Mouse (Mus musculus) neural tube, embryonic 11.5 days (tissue): ENCODE data around the gene Snrpd2. TPM values are rescaled to one million over a fixed set of nuclear protein-coding genes. Genes with fewer than 3 reads are reported as not detected.

Experiments
- ATAC-seq: fragments of 200-750 bp; cut with Nextera tagmentation; 2 replicates; pipeline ENCODE4 v1.8.0; 2017; ENCODE audit warnings: moderate number of reproducible peaks, mild to moderate bottlenecking, moderate TSS enrichment, moderate library complexity; ENCODE audit not compliant: insufficient read depth, low FRiP score, low TSS enrichment
- DNase-seq: peaks from one replicate; pipeline ENCODE4 v3.0.0-alpha.2; 2015; ENCODE audit warnings: low spot score
- H3K27ac ChIP-seq: fragments of 300-500 bp; sonication (generic); 2 replicates; pipeline ENCODE4 v1.5.1; 2014; ENCODE audit warnings: low read depth, mild to moderate bottlenecking, low read length
- H3K27me3 ChIP-seq: fragments of 300-500 bp; sonication (generic); 2 replicates; pipeline ENCODE4 v1.6.1; 2014; ENCODE audit warnings: mild to moderate bottlenecking, low read length, mixed read lengths; ENCODE audit not compliant: control insufficient read depth, insufficient read depth
- H3K36me3 ChIP-seq: fragments of 300-500 bp; sonication (generic); 2 replicates; pipeline ENCODE4 v1.6.1; 2014; ENCODE audit warnings: mild to moderate bottlenecking, low read length, moderate library complexity, mixed read lengths; ENCODE audit not compliant: control insufficient read depth, insufficient read depth
- H3K4me1 ChIP-seq: fragments of 300-500 bp; sonication (generic); 2 replicates; pipeline ENCODE4 v1.6.1; 2014; ENCODE audit warnings: low read length, mixed read lengths; ENCODE audit not compliant: control insufficient read depth, insufficient read depth
- H3K4me2 ChIP-seq: fragments of 300-500 bp; sonication (generic); 2 replicates; pipeline ENCODE4 v1.6.1; 2014; ENCODE audit warnings: low read depth, mild to moderate bottlenecking, moderate library complexity
- H3K4me3 ChIP-seq: fragments of 300-500 bp; sonication (generic); 2 replicates; pipeline ENCODE4 v1.5.1; 2014; ENCODE audit warnings: low read depth, low read length
- H3K9ac ChIP-seq: fragments of 300-500 bp; sonication (generic); 2 replicates; pipeline ENCODE4 v1.6.1; 2014; ENCODE audit warnings: mild to moderate bottlenecking, low read length
- H3K9me3 ChIP-seq: fragments of 300-500 bp; sonication (generic); 2 replicates; pipeline ENCODE4 v1.6.1; 2016; ENCODE audit warnings: low read length; ENCODE audit not compliant: control insufficient read depth
- WGBS: fragments of 180-500 bp; shearing (Covaris S2); extraction: QIAGEN DNeasy Blood & Tissue Kit; methylation state at CpG from one replicate; pipeline ENCODE4 v1.1.7; 2014; 5-methylcytosine and 5-hydroxymethylcytosine counted together
- polyA plus RNA-seq: library from polyadenylated mRNA; unstranded; fragments of >200 nt; fragmentation: Nextera tagmentation; extraction: Ambion mirVana; gene quantifications from 2 replicates; pipeline ENCODE4 v1.2.1, GENCODE M21; 2014

The Snrpd2 gene
- polyA plus RNA-seq, 1 experiment from 2014 or later, result 148 TPM

DNA sequence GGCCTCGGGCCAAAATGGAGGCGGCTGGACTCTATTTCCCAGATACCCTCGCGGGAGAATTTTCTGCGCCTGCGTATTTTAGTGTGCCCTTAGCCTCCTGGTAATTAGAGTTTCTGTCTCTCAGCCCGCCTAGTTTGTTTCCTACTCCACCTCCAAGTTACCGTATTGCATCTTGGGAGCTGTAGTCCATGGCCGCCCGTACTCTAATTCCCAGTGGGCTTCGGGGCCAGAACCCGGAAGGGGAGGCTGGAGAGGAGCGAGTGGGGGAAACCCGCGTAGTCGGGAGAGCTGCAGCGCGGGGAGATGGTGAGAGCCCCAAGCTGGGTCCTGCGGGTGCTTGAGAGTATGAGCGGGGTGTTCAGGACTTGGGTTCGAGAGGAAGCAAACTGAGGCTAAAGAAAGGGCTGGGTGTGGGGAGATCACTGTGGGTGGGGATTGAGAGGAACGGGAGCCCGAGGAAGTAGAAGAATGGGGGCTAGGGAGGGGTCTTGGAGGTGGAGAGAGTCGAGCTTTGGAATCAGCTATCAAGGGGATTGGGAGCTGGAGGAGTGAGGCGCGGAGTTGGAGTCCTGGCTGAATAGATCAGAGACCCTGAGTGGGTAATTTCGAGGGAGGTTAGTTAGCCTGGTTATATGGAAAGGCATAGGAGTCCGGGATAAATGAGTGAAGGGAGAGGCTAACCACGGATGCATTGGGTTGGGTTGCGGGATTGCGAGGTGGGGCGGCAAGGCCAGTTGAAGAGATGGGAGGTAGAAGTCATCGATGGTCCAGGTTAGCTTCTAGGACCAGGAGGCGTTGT, 29.7 kb upstream of the Snrpd2 start, which contains the start of gene Fbxo46:
Gene Fbxo46, plus strand, starts transcription at position 229 of the 799 bp plus-strand sequence.
- peak; percentile 92 for ATAC-seq
- Histone ChIP-seq H3K4me1 (peaks cover 6% of the 10 kb centered on the region), H3K4me2 (peak within 1 kb of the TSS; percentile 78), H3K9me3 (no peaks in the 10 kb centered on the region; the same call in 1 of the 2 replicates), H3K27ac (no peak within 1 kb of the TSS), H3K27me3 (peaks cover 2% of the 10 kb centered on the region; the same call in 1 of the 2 replicates), H3K36me3 (no peaks in the 10 kb centered on the region), H3K4me3 (peak within 1 kb of the TSS; percentile 73), H3K9ac (peak within 1 kb of the TSS; percentile 69)
- DNase-seq, result peak; percentile 92
- WGBS, result 2% methylated on average over 34 of the region's 34 CpGs

- Histone ChIP-seq H3K4me2 (no peak overlapping the region), H3K4me1 (peaks cover 6% of the 10 kb centered on the region), H3K9me3 (no peaks in the 10 kb centered on the region; the same call in 1 of the 2 replicates), H3K27me3 (peaks cover 2% of the 10 kb centered on the region; the same call in 1 of the 2 replicates), H3K9ac (no peak overlapping the region), H3K36me3 (no peaks in the 10 kb centered on the region), H3K27ac (no peak overlapping the region), H3K4me3 (no peak overlapping the region)
- no peak for DNase-seq
- ATAC-seq, result no peak
- 95% methylated on average over 4 of the region's 4 CpGs for WGBS
These were observed 27.8 kb upstream of the Snrpd2 start for GRCm38 (mm10) chr7:19121686-19122085.

GRCm38 (mm10) chr7:19124713-19125112, 24.8 kb upstream of the Snrpd2 start:
- 94% methylated on average over 6 of the region's 6 CpGs for WGBS
- H3K27ac ChIP-seq, result no peak overlapping the region
- H3K9ac ChIP-seq, result no peak overlapping the region

GRCm38 (mm10) chr7:19127744-19128143, 21.8 kb upstream of the Snrpd2 start:
- ATAC-seq (no peak), DNase-seq (no peak)
- Histone ChIP-seq H3K9me3 (no peaks in the 10 kb centered on the region), H3K9ac (no peak overlapping the region), H3K4me3 (no peak overlapping the region), H3K4me2 (no peak overlapping the region), H3K4me1 (0 out of 2 replicates have a peak, but pooled peaks cover 3% of the 10 kb centered on the region), H3K36me3 (0 out of 2 replicates have a peak, but pooled peaks cover 2% of the 10 kb centered on the region), H3K27me3 (no peaks in the 10 kb centered on the region), H3K27ac (no peak overlapping the region)
- WGBS, result 91% methylated on average over 5 of the region's 5 CpGs

More at GRCm38 (mm10) chr7:19124713-19125112, 24.8 kb upstream of the Snrpd2 start:
- Histone ChIP-seq H3K9me3 (no peaks in the 10 kb centered on the region), H3K27me3 (no peaks in the 10 kb centered on the region), H3K4me3 (no peak overlapping the region), H3K4me2 (no peak overlapping the region), H3K4me1 (peaks cover 6% of the 10 kb centered on the region), H3K36me3 (0 out of 2 replicates have a peak, but pooled peaks cover 2% of the 10 kb centered on the region)
- no peak for ATAC-seq
- no peak for DNase-seq

GRCm38 (mm10) chr7:19129396-19129795, 20.1 kb upstream of the Snrpd2 start:
- 0 out of 2 replicates have a peak, but pooled peaks cover 3% of the 10 kb centered on the region for H3K4me1 ChIP-seq
- no peaks in the 10 kb centered on the region for H3K27me3 ChIP-seq
- no peak overlapping the region for H3K4me2 ChIP-seq
- DNase-seq, result no peak
- ATAC-seq, result no peak
- H3K9ac ChIP-seq, result no peak overlapping the region
- H3K36me3 ChIP-seq, result 0 out of 2 replicates have a peak, but pooled peaks cover 2% of the 10 kb centered on the region
- 96% methylated on average over 5 of the region's 5 CpGs for WGBS
- no peaks in the 10 kb centered on the region for H3K9me3 ChIP-seq
- H3K4me3 ChIP-seq, result no peak overlapping the region
- H3K27ac ChIP-seq, result no peak overlapping the region

DNA sequence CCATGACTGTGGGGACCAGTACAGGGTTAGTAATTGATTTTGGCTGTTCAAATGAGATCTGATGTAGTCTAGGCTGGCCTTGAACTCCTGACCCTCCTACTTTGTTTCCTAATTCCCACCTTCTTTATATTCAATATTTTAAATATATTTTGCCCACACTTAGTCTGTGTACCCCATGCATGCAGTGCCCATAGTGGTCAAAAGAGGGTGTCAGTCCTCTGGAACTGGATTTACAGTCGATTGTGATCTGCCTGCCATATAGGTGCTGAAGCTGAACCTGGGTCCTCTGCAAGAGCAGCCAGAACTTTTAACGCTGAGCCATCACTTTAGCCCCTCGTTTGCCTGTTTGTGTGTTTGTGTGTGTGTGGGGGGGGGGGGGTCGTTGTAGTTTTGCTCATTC, 18.9 kb upstream of the Snrpd2 start:
- H3K9me3 ChIP-seq, result no peaks in the 10 kb centered on the region
- H3K4me1 ChIP-seq, result 0 out of 2 replicates have a peak, but pooled peaks cover 3% of the 10 kb centered on the region
- DNase-seq, result no peak
- peak overlapping the region; percentile 57 for H3K4me2 ChIP-seq
- no peak overlapping the region; the same call in none of the 2 replicates for H3K9ac ChIP-seq
- ATAC-seq, result no peak
- WGBS, result 36% methylated on average over 4 of the region's 4 CpGs
- peak overlapping the region; percentile 27; the same call in 1 of the 2 replicates for H3K4me3 ChIP-seq
- peak overlapping the region; percentile 77 for H3K27ac ChIP-seq
- H3K27me3 ChIP-seq, result no peaks in the 10 kb centered on the region
- 0 out of 2 replicates have a peak, but pooled peaks cover 2% of the 10 kb centered on the region for H3K36me3 ChIP-seq

GRCm38 (mm10) chr7:19131324-19131848, 18.1 kb upstream of the Snrpd2 start:
- H3K4me2 ChIP-seq, result peak overlapping the region; percentile 57
- peaks cover 5% of the 10 kb centered on the region; the same call in 1 of the 2 replicates for H3K36me3 ChIP-seq
- H3K4me1 ChIP-seq, result 0 out of 2 replicates have a peak, but pooled peaks cover 3% of the 10 kb centered on the region
- peak overlapping the region; percentile 33 for H3K4me3 ChIP-seq
- ATAC-seq (peak; percentile 98), DNase-seq (peak; percentile 99)
- H3K9me3 ChIP-seq, result no peaks in the 10 kb centered on the region
- peak overlapping the region; percentile 52 for H3K9ac ChIP-seq
- H3K27ac ChIP-seq, result peak overlapping the region; percentile 77
- H3K27me3 ChIP-seq, result no peaks in the 10 kb centered on the region
- WGBS, result under 1% methylated on average over 39 of the region's 39 CpGs

GRCm38 (mm10) chr7:19136168-19136567, 13.4 kb upstream of the Snrpd2 start:
- Histone ChIP-seq H3K9ac (no peak overlapping the region), H3K36me3 (peaks cover 12% of the 10 kb centered on the region)

More at GRCm38 (mm10) chr7:19136168-19136567, 13.4 kb upstream of the Snrpd2 start:
- no peak overlapping the region for H3K4me3 ChIP-seq
- H3K4me1 ChIP-seq, result 0 out of 2 replicates have a peak, but pooled peaks cover 3% of the 10 kb centered on the region
- no peaks in the 10 kb centered on the region for H3K9me3 ChIP-seq
- ATAC-seq (no peak), DNase-seq (no peak)
- 96% methylated on average over 13 of the region's 13 CpGs for WGBS
- no peaks in the 10 kb centered on the region for H3K27me3 ChIP-seq
- no peak overlapping the region for H3K27ac ChIP-seq
- H3K4me2 ChIP-seq, result no peak overlapping the region
